Mouse (Mus musculus) heart, adult 18-20 months (tissue): Measurements from ENCODE around the gene Tesk2. TPM values are rescaled to one million over a fixed set of nuclear protein-coding genes. Genes with fewer than 3 reads are reported as not detected.
"Not testable (repeated sequence)": the region's sequence is repeated elsewhere in the genome, so short reads cannot be mapped to it uniquely, and the experiment has no call there.

ENCODE experiments used
- DNase-seq, 2 experiments: peaks; one replicate each; pipeline ENCODE4 v3.0.0; 2021 to 2022; ENCODE audit warnings: mixed read lengths in 1 of 2
- total RNA-seq, 2 experiments: library from RNA; stranded (reverse); gene quantifications; 2 replicates each; pipeline ENCODE4 v1.2.3; 2021

The Tesk2 gene
- total RNA-seq, 2 experiments from 2014 or later = 1.9 to 2.0 TPM

DNA sequence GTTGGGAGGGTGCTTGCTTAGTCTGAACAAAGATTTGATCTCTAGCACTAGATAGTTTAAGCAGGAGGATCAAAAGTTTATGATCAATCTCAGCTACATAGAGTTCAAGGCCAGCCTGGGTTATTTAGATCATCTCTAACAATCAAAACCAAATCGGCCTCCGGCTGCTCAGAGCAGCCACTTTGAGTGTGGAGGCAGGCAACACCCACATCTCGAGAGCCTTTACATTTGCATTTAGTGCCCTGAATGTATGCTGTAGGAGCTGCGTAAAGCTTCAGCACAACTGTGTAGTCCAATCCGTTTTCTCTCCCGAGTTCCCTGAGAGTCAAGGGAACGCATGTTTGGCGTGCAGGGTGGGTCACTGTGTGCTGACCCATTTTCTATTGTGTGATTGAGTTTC, 71.7 kb downstream of the Tesk2 start:
- DNase-seq = no peak

DNA sequence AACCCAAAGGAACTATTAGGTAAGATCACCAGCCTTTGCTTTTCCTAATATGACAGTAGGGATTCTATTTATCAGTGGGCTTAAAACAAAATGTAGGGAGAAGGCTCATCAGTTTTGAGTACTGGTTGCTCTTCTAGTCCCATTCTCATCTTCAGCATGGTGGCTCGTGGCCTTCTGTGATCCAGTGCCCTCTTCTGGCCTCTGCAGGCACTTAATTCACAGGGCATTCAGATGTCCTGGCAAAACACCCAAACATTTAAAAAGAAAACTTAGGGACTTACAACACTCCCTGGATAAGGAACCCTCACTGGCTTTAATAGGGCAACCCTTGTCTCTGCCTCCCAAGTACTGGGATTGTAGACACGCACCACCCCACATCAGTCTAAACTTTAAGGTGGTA, 73.5 kb downstream of the Tesk2 start:
- no peak for DNase-seq

DNA sequence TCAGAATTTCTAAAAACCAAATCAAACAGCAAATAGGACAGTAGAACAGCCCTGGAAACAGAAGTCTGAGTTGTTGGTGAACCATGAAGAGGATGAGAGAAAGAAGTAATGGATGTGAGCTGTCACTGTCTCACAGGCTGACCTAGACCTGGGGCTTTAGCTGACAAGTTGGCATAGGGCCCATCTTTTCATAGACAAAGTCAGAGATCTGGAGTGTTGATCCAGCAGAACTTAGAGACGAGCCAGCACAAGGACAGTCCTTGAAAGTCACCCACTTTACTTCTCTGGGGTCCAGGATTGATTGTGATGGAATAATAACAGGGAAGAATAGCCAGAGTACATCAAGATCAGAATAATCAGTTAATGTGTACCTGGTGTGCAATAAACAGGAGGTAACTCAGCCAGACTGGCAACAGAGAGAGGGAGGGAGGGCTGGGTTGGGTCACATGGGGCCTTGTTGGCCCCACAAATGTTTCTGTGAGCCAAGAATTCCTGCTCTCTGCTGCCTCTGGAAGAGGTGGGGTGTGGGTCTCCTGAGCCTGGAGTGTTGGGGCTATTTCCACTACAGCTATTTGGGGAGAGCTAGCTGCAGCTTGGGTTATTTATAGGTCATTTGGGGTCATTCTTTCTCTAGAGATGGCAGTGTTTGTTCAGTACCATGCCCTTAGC, 75.8 kb downstream of the Tesk2 start:
- DNase-seq = peak; percentile 55 to 71

DNA sequence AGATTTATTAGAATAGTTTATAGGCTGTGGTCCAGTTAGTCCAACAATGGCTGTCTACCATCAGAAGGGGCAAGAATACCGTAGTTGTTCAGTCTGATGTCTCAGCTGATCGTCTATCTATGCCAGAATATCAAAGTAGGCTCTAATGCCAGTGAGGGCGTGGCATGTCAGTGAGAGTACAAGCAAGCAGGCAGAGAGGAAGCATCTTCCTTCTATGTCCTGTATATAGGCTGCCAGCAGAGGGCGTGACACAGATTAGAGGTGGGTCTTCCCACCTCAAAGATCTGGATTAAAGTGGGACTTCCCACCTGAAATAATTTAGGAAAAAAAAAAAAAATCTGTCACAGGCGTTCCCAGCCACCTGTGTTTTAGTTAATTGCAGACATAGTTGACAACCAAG, 79.2 kb downstream of the Tesk2 start:
- no peak for DNase-seq

DNA sequence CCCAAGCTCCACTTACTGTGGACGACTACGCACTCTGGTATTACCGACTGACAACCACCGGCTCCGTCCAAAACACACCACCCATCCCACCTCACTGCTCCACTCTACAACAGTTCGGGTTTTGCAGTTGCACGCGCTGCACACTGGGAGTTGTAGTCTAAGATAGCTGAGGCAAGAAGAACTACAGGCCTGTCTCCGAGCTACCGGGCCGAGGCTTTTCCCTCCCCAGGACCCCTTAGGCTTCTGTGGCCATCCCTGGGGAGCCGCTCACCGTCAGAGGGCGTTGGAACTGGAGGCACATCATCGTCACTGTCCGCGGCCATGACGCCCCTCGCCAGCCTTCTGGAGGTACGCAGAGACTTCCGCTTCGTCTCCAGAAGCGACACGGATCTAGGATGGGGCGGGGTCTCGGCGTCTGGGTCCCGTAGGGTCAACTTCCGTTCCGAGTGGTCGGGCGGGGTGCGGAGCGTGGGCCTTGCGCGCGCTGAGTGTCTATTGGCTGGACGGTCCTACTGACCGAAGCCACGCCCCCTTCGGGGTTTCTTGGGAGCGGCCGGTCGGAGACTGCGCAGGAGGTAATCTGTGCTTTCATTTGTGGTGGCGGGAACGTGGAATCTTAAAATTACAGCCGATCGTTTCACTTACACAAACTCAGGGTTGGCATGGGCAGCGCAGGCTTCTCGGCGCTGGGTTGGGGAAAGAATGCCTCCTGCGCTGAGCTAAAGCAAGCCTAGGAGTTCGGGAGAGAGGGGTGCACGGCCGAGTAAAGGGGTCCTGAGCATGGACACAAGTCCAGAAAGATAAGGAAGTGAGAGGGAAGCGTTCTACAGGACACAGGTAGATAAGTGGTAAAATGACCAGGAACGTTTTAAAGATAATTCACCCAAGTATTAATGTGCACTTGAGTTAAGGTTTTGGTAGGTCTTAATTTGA, 86.7 kb downstream of the Tesk2 start, which contains the start of the genes Toe1 and Mutyh:
Toe1 (minus strand) TSS at position 444 of the 933 bp plus-strand sequence.
Mutyh (plus strand) TSS at position 527 of the 933 bp plus-strand sequence.
- peak; percentile 93 to 97 for DNase-seq

DNA sequence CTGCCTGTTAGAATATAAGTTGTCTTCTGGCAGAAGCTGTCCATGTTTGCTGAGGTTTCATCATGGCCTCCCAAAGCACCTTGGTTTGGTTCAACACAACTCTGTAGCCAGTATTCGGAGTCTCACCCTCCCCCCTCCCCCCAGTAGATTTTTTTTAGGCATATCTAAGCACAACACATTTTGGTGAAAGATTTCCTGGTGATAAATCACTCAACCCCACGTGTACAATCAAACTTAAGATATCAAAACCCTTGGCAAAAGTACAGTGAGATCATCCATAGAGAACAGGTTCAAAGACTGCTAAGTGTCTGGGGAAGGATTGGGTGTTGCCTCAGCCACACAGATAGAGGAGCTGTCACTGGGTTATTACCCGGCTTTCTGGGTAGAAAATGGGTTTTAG, 90.3 kb downstream of the Tesk2 start:
- DNase-seq = no peak

DNA sequence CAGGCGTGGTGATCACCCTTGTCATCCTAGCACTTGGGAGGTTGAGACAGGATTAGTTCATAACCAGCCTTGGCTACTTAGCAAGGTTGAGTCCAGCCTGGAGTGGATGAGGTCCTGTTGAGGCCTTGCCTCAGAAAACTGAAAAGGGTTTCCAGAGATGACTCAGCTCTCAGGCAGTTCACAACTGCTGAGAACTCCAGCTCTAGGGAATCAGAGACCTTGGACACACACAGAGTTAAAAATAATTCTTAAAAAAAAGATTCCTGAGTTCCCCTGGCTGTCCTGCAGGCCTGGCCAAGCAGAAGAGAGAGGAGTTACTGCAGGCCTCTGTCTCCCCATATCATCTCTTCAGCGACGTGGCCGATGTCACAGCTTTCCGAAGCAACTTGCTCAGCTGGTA, 94.5 kb downstream of the Tesk2 start:
- no peak for DNase-seq

DNA sequence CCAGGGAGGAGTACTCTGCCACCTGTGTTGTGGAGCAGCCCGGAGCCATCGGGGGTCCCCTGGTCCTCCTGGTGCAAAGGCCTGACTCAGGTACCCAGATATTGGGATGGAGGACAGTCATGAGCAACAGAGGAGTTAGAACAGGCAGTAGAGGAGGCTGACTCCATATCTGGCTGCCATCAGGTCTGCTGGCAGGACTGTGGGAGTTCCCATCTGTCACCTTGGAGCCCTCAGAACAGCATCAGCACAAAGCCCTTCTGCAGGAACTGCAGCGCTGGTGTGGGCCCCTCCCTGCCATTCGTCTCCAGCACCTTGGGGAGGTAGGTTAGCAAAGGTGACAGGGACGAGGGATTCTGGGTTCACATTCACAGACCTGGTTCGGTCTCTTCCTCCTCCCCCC, 96.7 kb downstream of the Tesk2 start:
- DNase-seq = no peak

DNA sequence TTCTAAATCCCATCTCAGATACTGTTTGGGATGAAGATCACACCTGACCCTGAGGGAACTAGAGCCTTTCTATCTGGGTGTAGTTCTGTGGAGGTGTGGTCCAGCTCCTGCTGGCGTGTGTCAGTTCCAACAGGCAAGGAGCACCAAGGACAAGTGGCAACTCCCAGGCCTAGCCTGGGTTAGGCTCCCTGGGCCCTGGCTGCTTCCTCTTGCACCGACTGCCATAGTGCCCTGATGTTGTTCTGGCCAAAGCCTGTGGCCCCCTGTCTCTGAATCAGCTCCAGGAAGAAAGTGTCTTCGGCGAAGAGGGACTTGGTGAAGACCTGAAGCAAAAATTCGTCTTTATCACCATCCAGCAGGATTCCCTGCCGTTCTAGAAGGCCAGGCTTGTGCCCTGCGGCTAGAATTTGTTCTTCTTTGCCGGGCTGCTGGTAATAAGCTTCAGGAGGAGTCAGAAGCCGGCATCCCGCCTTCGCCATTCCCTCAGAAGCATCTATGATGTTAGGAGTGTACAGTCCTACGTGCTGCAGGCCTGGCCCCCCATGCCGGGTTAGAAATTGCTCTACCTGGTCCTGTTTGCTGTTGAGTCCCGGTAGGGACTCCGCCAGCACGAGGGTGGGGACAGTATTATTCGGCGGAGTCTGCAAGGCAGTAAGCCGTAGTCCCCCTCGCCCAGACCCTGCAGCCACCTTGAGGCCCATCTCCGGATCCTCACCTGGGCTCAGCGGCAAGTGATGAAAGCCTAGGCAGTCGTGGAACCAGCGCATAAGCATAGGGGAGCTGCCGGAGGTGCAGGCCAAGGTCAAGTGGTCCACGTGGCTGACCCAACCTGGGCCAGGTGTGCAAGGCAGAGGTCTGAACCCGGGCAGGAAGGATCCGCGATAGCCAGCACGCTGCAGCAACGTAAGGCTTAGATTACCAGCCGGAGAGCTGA, 99.5 kb downstream of the Tesk2 start:
- no peak for DNase-seq

DNA sequence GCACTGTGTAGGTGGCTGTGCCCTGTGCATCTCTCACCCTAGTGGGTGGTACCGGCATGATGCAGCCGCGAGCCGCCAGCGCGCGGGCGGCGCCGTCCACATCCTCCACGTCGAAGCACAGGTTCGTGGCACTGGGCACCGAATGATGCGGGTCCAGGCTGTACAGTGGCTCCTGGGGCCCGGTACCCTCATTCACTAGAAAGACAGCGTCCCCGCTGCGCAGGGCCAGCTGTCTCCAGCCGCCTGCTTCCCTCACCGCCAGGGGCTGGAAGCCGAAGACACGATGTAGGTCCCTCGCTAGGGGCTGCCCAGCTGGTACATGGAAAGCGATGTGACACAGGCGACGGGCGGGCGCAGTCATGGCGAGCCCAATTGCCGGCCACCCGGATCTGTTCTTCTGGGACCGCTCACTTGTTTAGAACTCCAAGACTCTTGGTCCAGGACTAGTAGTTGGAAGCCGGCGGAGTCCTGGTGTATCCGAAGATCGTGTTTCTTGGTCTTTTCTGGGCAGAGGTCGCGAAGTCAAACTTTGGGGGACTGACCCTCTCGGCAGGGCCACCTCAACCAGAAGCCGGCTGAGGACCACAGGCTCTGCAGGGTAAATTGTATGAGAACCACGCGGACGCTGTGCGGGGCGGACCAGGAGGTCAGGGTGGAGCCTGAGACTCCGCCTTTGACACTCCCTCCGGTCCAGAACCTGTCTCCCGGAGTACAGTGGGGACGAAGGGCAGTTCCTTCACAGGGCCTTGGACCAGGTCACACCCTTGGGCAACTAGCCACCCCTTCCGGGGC, 100.3 kb downstream of the Tesk2 start:
- peak; percentile 84 to 88 for DNase-seq

DNA sequence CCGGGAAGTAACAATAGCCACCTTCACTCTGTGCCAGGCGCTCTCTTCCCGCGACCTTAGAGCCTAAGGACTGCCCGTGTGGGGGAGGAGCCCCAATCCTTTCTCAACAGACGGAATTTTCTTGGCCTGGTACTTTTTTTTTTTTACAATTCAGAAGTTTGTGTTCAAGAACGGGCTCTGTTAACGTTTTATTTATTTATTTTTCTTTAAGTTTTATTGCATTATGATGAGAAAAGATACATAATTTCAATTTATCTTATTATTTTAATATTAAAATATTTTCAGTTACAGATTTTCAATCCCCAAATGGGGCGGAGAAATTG, 100.9 kb downstream of the Tesk2 start, which contains the start of gene Hpdl:
Hpdl (minus strand) TSS at position 14 of the 323 bp plus-strand sequence.
- no peak for DNase-seq

DNA sequence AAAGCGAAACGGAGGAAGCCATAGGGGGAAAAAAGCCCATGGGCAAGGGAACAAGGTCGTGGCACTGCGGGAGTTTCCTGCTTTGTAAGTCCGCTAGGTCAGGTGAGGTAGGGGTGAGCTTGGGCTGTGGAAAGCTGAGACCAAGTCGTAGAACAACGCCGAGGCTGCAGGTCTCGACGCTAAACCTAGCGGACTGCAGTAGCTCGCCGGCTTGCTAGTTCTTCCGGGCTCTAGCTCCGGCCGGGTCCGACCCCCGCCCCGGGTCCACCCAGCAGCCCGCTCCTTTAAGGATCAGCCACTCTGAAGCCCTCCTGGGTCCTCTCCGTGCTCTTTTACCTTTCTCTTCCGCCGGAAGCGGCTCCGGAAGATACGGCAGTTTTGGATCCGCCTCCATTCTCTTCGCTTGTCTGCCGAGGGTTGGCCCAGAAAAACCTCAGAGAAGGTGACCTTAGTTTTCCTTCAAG, 103.8 kb downstream of the Tesk2 start:
- peak; percentile 82 to 84 for DNase-seq

DNA sequence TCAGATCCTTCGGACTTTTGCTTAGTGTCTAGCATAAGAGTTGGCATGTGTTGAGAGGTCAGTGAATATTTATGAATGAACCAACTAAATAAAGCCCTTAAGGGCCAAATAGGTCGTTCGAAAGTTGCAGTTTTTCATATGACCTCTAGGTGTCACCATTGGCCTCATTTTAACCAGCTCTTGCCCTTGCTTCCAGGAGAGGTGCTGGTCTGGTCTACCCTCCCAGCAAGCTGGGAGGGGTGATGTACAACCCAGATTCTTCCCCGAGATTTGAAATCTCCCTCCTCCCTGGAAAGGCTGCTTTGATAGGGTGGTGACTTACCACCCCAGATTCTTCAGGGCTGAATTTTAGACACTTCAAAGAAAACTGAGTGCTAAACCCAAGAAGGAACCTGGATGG, 107.1 kb downstream of the Tesk2 start:
- peak; percentile 44 to 50 for DNase-seq

DNA sequence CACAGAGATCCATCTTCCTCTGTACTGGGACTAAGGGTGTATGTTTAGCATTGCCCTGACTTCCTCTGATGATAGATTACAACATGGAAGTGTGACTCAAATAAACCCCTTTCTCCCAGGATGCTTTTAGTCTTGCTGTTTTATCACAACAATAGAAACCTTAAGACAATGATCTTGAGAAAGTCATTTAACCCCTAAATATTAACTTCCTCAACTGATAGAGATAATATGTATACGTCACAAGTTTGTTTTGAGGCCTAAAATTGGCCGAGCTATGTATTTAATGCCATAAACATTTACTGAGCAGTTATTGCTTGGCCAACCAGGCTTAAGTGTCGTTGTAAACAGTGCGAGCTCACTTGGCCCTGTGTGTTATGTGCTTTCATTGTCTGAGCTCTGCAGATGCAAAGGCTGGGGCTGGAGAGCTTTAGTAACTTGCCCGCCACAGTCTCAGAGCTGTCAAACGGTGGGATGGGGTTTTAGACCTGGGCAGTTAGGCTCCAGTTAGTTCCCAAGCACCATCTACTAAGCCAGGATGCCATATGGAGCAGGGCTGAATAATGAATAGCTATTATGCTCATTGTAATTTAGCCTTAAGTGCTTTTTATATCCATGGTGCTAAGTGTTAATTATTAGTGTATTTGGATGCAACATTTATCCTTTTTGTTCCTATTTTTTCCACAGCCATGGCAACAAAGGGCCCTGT, 108.8 kb downstream of the Tesk2 start:
- DNase-seq = no peak

DNA sequence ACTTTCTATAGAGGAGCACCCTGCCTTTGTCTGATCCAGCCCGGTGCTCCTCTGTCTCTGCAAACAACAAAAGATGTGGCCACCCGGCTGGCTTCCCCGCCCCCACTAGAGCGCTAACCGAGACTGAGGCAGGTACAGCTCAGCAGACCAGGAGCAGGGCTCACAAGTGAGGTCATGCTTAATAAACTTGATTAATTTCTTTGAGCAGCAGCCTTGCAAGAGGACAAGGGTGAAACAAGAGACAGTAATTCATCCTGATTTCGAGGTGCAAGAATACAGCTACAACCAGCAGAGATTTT, 109.3 kb downstream of the Tesk2 start:
- DNase-seq = no peak

DNA sequence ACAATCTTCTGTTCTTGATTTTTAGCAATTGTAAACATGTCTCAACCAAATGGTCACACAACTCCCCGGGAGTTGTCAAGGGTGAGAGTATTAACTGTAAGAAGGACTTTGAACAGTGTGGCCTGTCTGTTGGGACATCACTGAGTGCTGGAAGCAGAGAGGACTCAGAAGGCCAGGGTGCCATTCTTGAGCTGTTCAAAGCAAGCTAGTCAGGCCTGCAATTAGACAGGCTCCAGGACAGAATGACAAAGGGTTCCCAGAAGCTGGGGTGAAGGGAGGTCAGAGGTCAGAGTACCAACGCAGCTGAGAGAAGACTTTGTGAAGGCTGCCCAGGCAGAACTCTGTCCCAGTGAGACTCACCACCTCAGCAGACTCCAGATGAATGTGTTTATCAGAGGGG, 118.3 kb downstream of the Tesk2 start:
- no peak for DNase-seq

DNA sequence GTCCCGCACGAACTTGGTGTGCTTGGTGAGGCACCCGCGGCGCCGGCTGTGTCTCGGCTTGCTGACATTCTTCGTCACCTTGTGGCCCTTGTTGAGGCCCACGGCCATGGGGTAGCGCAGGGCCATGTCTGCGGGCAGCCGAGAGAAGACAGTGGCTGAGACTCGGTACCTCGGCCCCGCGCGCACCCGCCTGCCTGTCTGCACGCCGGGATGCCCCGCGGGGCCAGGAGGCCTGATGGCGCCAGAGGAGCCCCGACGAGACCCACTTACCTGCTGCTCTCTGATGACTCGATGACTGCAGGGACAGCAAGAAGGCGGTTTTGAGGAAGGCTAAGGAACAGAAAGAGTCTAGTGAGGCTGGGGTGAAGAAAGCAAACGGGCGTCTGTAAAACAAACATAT, 119.3 kb downstream of the Tesk2 start:
- DNase-seq = not testable (repeated sequence)

DNA sequence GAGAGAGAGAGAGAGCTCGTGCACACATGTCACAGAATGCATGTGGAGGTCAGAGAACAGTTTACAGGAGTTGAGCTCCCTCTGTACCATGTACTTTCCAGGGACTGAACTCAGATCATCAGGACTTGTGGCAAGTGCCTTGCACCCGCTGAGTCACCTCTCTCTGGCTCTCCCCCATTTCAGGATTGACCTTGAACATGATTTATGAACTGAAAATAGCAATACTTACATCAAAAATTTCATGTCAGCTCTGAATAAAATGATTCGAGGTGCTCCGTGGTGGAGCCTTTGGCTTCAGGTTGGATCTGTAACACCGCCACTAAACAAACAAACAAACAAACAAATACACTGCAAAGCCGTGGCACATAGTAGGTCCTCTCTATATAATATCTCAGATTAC, 120.1 kb downstream of the Tesk2 start:
- no peak for DNase-seq

DNA sequence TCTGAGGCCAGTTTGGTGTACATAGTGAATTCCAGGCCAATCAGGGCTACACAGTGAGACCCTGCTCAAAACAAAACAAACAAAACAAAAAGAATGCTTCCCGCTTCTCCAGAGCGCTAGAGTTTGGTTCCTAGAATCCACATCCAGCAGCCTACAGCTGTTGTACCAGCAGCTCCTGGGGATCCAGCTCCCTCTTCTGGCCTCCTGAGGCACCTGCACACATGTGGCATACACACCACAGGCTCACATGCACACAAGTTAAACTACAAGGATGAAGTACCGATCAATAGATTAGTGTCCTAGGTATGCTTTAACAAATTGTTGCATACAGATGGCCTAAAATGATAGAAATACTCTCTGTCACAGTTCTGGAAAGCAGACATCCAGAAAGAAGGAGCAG, 123.6 kb downstream of the Tesk2 start:
- no peak for DNase-seq

DNA sequence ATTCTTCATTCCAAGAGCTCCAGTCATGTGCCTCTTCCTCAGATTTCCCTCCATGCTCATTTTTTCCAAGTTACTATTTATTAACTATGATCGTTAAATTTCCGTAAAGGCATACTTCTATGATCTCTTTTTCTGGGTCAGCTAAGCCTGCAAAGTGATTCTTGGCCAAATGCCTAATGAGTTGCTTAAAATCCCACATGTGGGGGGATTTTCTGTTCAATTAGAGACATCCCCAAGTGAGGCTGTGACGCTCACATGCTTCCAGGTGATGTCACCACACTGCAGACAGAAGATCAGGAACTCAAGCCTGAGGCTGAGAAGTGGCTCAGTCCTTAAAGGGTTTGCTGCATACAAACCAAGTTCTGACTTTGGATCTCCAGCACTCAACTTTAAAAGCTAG, 129.2 kb downstream of the Tesk2 start:
- DNase-seq = no peak

DNA sequence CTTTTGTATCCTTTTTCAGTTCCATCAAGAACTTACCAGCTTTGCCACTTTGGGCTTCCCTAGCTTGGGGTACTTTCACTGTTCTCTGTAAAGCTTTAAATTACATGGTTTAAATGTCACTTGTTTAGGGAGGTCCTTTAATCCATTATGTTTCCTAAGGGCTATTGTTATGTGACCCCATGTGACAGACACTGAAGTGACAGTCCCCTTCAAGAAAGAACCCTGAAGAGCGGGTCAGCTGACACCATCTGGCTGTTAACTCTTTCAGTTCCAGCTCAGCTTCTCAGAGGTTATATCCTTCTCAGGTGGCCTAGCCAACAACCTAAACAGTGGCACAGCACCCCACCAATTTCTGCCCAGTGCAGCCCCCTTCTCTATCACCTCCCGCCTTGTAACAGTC, 133.5 kb downstream of the Tesk2 start:
- no peak for DNase-seq
